Mouse (Mus musculus): ENCODE data around the gene Sall4. TPM values are rescaled to one million over a fixed set of nuclear protein-coding genes. Genes with fewer than 3 reads are reported as not detected.

Gene Sall4
- polyA plus RNA-seq (2012; fragmentation: generic; extraction: Trizol) = not detected

DNA sequence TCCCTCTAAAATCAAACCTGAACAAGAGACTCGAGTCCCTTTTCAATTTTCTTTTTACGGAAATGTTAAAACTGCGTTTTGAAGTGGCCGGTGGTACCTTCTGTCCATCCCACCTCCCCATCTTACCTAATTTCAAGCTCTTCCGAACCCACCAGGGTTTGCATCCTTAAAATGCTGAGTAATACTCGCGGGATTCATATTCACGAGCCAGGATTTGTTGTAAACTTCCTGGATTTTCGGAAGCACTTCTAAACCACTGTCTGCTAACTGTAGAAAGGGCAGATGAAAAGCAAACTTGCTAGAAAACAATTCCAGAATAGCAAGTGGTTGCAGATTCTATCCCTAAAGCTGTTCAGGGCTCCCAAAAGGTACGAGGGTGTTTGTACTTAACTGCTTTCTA, at the start of gene Sall4:
Gene Sall4 (minus strand): TSS at position 362 of the 400 bp plus-strand sequence.

GRCm38 (mm10) chr2:168742059-168742627, 25.6 kb downstream of the Sall4 start, which contains the start of gene Atp9a:
Gene Atp9a (minus strand): TSS chr2:168742409.

Other genes with a start within 250 kb of the Sall4 start
- gene Nfatc2, start 166.3 kb downstream of the Sall4 start, polyA plus RNA-seq (2012; fragmentation: generic; extraction: Trizol) = under 1 TPM; 0.02 to 0.09 TPM
- under 1 TPM; 0.01 to 0.02 TPM for gene Atp9a, start 25.5 kb downstream of the Sall4 start, polyA plus RNA-seq (2012; fragmentation: generic; extraction: Trizol)
- 10 to 100 TPM; 19.8 to 22.7 TPM for gene Zfp64, start 187.6 kb upstream of the Sall4 start, polyA plus RNA-seq (2012; fragmentation: generic; extraction: Trizol)